Mouse (Mus musculus) embryonic facial prominence, embryonic 10.5 days (tissue): ENCODE measurements around the gene Aim2. TPM values are rescaled to one million over a fixed set of nuclear protein-coding genes. Genes with fewer than 3 reads are reported as not detected.

ENCODE experiments used
- DNase-seq: peaks from one replicate; pipeline ENCODE4 v3.0.0-alpha.2; 2017; ENCODE audit warnings: low spot score
- H3K27ac ChIP-seq: fragments of 300-500 bp; sonication (generic); replicated peaks from 2 replicates; pipeline ENCODE4 v1.5.1; 2016; ENCODE audit warnings: mild to moderate bottlenecking
- H3K27me3 ChIP-seq: fragments of 300-500 bp; sonication (generic); replicated peaks from 2 replicates; pipeline ENCODE4 v1.6.1; 2016; ENCODE audit warnings: low read depth, mild to moderate bottlenecking; ENCODE audit not compliant: poor library complexity, severe bottlenecking
- H3K36me3 ChIP-seq: fragments of 300-500 bp; sonication (generic); replicated peaks from 2 replicates; pipeline ENCODE4 v1.6.1; 2016; ENCODE audit warnings: mild to moderate bottlenecking, moderate library complexity
- H3K4me1 ChIP-seq: fragments of 300-500 bp; sonication (generic); 2 replicates; pipeline ENCODE4 v1.6.1; 2016
- H3K4me3 ChIP-seq: fragments of 300-500 bp; sonication (generic); 2 replicates; pipeline ENCODE4 v1.5.1; 2016; ENCODE audit warnings: mild to moderate bottlenecking, moderate library complexity
- H3K9me3 ChIP-seq: fragments of 300-500 bp; sonication (generic); 2 replicates; pipeline ENCODE4 v1.6.1; 2016; ENCODE audit warnings: mild to moderate bottlenecking
- WGBS: fragments of 180-500 bp; shearing (Covaris S2); methylation state at CpG from one replicate; pipeline ENCODE4 v1.1.7; 2016; 5-methylcytosine and 5-hydroxymethylcytosine counted together
- polyA plus RNA-seq: library from polyadenylated mRNA; unstranded; fragments of >200 nt; fragmentation: Nextera tagmentation; extraction: Ambion mirVana; gene quantifications from 2 replicates; pipeline ENCODE4 v1.2.1, GENCODE M21; 2016

Gene Aim2
- polyA plus RNA-seq, 1 experiment from 2014 or later = 3.9 TPM

DNA sequence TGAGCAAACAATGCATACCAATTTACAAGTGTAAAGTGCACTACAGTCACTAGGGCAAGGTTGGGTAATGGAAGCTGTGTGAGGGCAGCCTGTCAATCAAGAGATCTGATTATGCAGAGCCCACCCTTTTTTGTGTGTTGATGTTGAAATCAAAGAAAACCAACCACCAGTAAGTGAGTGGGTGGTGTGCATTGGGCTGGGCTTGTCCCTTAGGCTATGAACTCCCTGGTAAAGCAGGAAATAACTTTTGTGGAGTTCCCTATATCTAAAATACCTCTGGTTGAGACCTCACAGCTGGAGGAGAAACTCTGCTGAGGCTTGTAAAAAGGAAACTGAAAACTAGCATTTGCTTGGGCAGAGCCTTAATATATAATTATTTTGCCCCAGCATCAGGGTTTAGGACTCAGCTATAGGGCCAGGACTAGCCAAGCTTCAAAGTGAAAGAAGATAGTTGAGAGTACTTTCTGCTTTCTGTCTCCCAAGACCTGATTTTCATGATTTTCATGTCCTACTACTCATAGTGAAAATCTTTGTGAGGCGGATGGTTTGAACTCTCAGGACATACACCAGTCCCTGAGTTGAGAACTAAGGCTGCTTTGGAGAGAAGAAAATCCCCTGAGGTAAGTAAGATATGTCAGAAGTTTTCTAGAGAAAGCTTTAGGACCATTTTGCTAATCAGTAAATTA, 68.4 kb downstream of the Aim2 start:
- H3K9me3 ChIP-seq = no peaks in the 10 kb centered on the region
- no peak overlapping the region for H3K4me3 ChIP-seq
- H3K4me1 ChIP-seq = no peaks in the 10 kb centered on the region
- no peaks in the 10 kb centered on the region for H3K27me3 ChIP-seq
- H3K27ac ChIP-seq = no peak overlapping the region
- WGBS = 84% methylated on average over 1 of the region's 1 CpGs
- DNase-seq = no peak
- no peaks in the 10 kb centered on the region for H3K36me3 ChIP-seq

DNA sequence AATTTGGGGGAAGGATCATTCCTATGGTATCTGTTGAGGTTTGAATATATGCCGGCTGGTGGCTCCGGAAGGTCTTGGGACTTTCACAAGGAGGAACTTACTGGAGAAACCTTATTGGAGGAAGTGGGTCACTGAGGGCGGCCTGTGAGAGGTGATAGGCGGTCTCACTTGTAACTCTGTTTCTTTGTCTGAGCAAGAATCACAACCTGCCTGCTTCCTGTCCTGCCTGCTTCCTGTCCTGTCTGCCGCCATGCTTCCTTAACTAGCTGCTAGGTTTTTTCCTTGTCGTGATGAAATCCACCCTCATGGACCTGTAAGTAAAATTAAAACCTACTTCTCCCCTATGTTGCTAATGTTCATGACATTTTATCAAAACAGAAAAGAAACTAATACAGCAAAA, 69.7 kb downstream of the Aim2 start:
- Histone ChIP-seq H3K36me3 (no peaks in the 10 kb centered on the region), H3K9me3 (no peaks in the 10 kb centered on the region), H3K4me3 (no peak overlapping the region), H3K27me3 (no peaks in the 10 kb centered on the region), H3K27ac (no peak overlapping the region), H3K4me1 (no peaks in the 10 kb centered on the region)
- DNase-seq = no peak
- WGBS = 76% methylated on average over 6 of the region's 6 CpGs

- Histone ChIP-seq H3K36me3 (no peaks in the 10 kb centered on the region), H3K27ac (no peak overlapping the region), H3K9me3 (no peaks in the 10 kb centered on the region), H3K4me3 (no peak overlapping the region), H3K27me3 (no peaks in the 10 kb centered on the region), H3K4me1 (no peaks in the 10 kb centered on the region)
- no peak for DNase-seq
- WGBS = 88% methylated on average over 2 of the region's 2 CpGs
Measured at GRCm38 (mm10) chr1:173426345-173426744, 75.7 kb downstream of the Aim2 start.

DNA sequence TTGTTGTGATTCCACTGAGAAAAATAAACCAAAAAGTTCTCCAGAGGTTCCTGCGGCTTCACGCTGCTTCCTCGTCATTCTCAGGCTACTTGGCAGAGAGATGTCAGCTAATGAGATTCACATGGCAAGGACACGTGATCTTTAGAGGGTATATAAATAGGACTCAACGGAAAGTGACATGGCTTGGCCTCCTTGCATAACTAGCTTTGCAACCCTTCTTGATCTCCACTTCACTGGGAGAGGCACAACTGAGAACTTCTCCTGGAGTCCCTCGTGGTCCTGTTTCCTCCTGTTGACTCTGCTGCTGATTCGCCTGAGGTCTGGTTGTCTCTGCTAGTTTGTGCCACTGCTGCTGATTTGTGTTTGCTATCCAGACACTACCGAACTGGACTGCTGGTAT, 76.7 kb downstream of the Aim2 start:
- Histone ChIP-seq H3K4me1 (no peaks in the 10 kb centered on the region), H3K36me3 (no peaks in the 10 kb centered on the region), H3K4me3 (no peak overlapping the region), H3K27me3 (no peaks in the 10 kb centered on the region), H3K27ac (no peak overlapping the region), H3K9me3 (no peaks in the 10 kb centered on the region)
- whole genome bisulfite sequencing = 79% methylated on average over 8 of the region's 8 CpGs
- no peak for DNase-seq

DNA sequence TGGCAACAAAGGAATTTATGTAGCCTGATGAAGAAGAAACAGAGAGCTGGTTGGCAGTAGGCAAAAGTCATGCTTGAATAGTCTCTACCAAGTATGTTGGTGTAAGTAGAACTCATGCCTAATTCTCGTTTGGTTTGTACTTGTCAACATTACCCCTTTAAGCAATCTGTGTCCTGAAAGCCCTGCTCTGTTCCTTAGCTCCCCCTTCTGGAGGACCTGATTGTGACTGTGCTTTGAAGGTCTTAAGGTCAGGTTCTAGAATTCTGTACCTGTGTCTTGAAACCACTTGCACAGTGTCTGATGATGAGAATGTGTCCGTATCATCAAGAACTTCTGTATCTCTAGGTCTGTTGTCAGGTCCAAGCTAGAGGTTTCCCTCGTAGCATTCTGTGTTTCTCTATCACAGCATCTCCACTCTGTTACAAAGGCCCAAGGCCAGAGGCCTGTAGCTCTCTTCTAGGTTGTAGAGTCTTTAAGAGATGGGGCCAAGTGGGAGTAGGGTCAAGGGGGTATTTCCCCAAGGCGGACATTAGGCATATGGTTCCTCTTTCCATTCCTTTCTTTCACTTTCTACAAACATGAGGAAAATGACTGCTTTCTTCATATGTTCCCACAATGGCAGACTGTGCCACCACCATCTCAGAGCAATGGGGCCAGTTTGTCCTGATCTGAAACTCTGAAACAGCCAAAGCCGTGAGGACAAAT, 79.5 kb downstream of the Aim2 start:
- WGBS = 80% methylated on average over 5 of the region's 5 CpGs
- H3K4me1 ChIP-seq = no peaks in the 10 kb centered on the region
- no peak overlapping the region for H3K27ac ChIP-seq
- DNase-seq = no peak
- H3K9me3 ChIP-seq = no peaks in the 10 kb centered on the region
- H3K4me3 ChIP-seq = no peak overlapping the region
- H3K27me3 ChIP-seq = no peaks in the 10 kb centered on the region
- H3K36me3 ChIP-seq = no peaks in the 10 kb centered on the region

- Histone ChIP-seq H3K36me3 (no peaks in the 10 kb centered on the region), H3K4me3 (no peak overlapping the region), H3K4me1 (no peaks in the 10 kb centered on the region), H3K9me3 (no peaks in the 10 kb centered on the region), H3K27ac (no peak overlapping the region), H3K27me3 (no peaks in the 10 kb centered on the region)
- no peak for DNase-seq
- 86% methylated on average over 2 of the region's 2 CpGs for WGBS
Measured at GRCm38 (mm10) chr1:173432411-173432810, 81.7 kb downstream of the Aim2 start.

- Histone ChIP-seq H3K27me3 (no peaks in the 10 kb centered on the region), H3K27ac (no peak overlapping the region), H3K9me3 (no peaks in the 10 kb centered on the region), H3K36me3 (no peaks in the 10 kb centered on the region), H3K4me3 (no peak overlapping the region), H3K4me1 (no peaks in the 10 kb centered on the region)
- 83% methylated on average over 6 of the region's 6 CpGs for WGBS
- DNase-seq = no peak
Measured at GRCm38 (mm10) chr1:173437161-173437953, 86.7 kb downstream of the Aim2 start.

- Histone ChIP-seq H3K4me3 (no peak overlapping the region), H3K9me3 (no peaks in the 10 kb centered on the region), H3K4me1 (no peaks in the 10 kb centered on the region), H3K27me3 (no peaks in the 10 kb centered on the region), H3K36me3 (no peaks in the 10 kb centered on the region), H3K27ac (no peak overlapping the region)
- DNase-seq = no peak
- 85% methylated on average over 1 of the region's 1 CpGs for WGBS
Measured at GRCm38 (mm10) chr1:173440681-173441080, 90.0 kb downstream of the Aim2 start.

DNA sequence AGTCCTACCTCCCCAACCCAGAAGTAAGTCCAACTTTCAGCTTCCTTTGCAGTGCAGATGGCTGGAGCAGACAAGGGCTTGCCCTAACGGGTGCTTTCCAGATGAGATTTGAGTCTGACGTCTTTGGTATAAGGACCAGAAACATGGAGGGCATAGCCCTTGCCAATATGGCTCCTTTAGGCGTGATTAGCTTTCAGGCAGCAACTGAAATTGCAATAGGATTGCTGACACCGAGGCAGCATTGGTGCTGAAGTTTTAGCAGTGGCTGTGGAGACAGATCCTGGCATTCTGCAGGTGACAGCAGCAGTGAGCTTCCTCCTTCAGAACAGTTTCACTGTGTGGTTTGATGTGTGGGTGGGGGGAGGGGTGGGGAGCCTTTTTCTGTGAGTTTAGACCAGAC, 90.5 kb downstream of the Aim2 start:
- DNase-seq = no peak
- no peaks in the 10 kb centered on the region for H3K9me3 ChIP-seq
- WGBS = 78% methylated on average over 4 of the region's 4 CpGs
- H3K27me3 ChIP-seq = no peaks in the 10 kb centered on the region
- no peaks in the 10 kb centered on the region for H3K36me3 ChIP-seq
- H3K4me1 ChIP-seq = no peaks in the 10 kb centered on the region
- no peak overlapping the region for H3K4me3 ChIP-seq
- H3K27ac ChIP-seq = no peak overlapping the region

- Histone ChIP-seq H3K9me3 (no peaks in the 10 kb centered on the region), H3K27me3 (no peaks in the 10 kb centered on the region), H3K4me1 (no peaks in the 10 kb centered on the region), H3K36me3 (no peaks in the 10 kb centered on the region), H3K4me3 (no peak overlapping the region), H3K27ac (no peak overlapping the region)
- WGBS = 88% methylated on average over 1 of the region's 1 CpGs
- DNase-seq = no peak
Measured at GRCm38 (mm10) chr1:173443061-173443460, 92.4 kb downstream of the Aim2 start.

- no peak overlapping the region for H3K27ac ChIP-seq
- no peaks in the 10 kb centered on the region for H3K9me3 ChIP-seq
- no peaks in the 10 kb centered on the region for H3K4me1 ChIP-seq
- DNase-seq = no peak
- 83% methylated on average over 4 of the region's 4 CpGs for WGBS
- no peaks in the 10 kb centered on the region for H3K27me3 ChIP-seq
- H3K36me3 ChIP-seq = no peaks in the 10 kb centered on the region
- H3K4me3 ChIP-seq = no peak overlapping the region
Measured at GRCm38 (mm10) chr1:173447067-173447466, 96.4 kb downstream of the Aim2 start.

DNA sequence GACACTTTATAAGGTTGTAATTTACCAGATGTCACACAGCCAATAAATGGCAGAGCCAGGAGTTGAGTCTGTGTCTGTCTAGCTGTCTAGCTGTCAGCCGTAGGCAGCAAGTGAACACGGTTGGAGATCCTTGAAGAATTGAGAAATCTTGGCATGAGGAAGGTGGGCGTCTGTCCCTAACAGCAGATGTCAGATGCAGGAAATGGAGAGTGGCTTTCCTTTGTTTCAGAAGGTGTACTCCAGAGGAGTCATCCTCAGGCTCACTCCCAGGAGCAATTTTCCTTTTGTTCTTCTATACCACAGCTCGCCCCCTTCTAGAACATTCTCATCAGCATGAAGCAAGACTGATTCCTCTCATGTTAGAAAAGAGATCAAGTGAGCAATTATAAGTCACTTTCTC, 99.9 kb downstream of the Aim2 start:
- H3K27ac ChIP-seq = no peak overlapping the region
- no peak for DNase-seq
- H3K4me3 ChIP-seq = no peak overlapping the region
- no peaks in the 10 kb centered on the region for H3K4me1 ChIP-seq
- no peaks in the 10 kb centered on the region for H3K27me3 ChIP-seq
- H3K36me3 ChIP-seq = no peaks in the 10 kb centered on the region
- H3K9me3 ChIP-seq = no peaks in the 10 kb centered on the region
- whole genome bisulfite sequencing = 88% methylated on average over 4 of the region's 4 CpGs

DNA sequence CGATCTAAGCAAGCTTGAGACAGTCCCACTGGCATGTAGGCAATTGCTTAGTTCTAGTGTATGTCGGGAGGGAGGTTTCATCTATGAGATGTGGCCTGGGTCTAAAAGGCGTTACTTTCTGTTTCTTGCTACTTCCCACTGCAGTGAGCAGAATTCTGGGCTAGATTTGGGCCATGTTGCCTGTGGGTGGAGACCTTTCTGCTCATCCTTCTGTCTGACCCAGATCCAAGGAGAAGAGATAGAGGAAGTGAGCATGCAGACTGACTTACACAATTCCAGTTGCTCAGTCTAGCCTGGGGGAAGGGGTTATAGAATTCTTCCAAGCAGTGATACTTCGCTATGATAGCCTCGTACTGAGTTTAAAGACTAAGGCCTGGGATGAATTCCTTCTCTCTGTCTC, 101.0 kb downstream of the Aim2 start:
- H3K9me3 ChIP-seq = no peaks in the 10 kb centered on the region
- DNase-seq = no peak
- no peak overlapping the region for H3K27ac ChIP-seq
- 86% methylated on average over 5 of the region's 5 CpGs for WGBS
- H3K27me3 ChIP-seq = no peaks in the 10 kb centered on the region
- no peaks in the 10 kb centered on the region for H3K36me3 ChIP-seq
- no peaks in the 10 kb centered on the region for H3K4me1 ChIP-seq
- H3K4me3 ChIP-seq = no peak overlapping the region
